Mouse (Mus musculus) stomach, embryonic 16.5 days (tissue): Measurements from ENCODE around the gene Hdac7. TPM values are rescaled to one million over a fixed set of nuclear protein-coding genes. Genes with fewer than 3 reads are reported as not detected.

Experiments used
- ATAC-seq: fragments of 200-750 bp; cut with Nextera tagmentation; 2 replicates; pipeline ENCODE4 v1.8.0; 2017; ENCODE audit warnings: moderate number of reproducible peaks, moderate TSS enrichment; ENCODE audit not compliant: insufficient read depth, low FRiP score
- H3K27ac ChIP-seq: fragments of 300-500 bp; sonication (generic); 2 replicates; pipeline ENCODE4 v1.5.1; 2014; ENCODE audit warnings: low read length
- H3K27me3 ChIP-seq: fragments of 300-500 bp; sonication (generic); 2 replicates; pipeline ENCODE4 v1.6.1; 2014; ENCODE audit warnings: low read length, control low read depth, mixed read lengths; ENCODE audit not compliant: control insufficient read depth, insufficient read depth
- H3K36me3 ChIP-seq: fragments of 300-500 bp; sonication (generic); 2 replicates; pipeline ENCODE4 v1.6.1; 2014; ENCODE audit warnings: low read length; ENCODE audit not compliant: control insufficient read depth, insufficient read depth
- H3K4me1 ChIP-seq: fragments of 300-500 bp; sonication (generic); 2 replicates; pipeline ENCODE4 v1.6.1; 2014; ENCODE audit warnings: low read length, control low read depth, mixed read lengths; ENCODE audit not compliant: control insufficient read depth, insufficient read depth
- H3K4me2 ChIP-seq: fragments of 300-500 bp; sonication (generic); 2 replicates; pipeline ENCODE4 v1.6.1; 2014; ENCODE audit warnings: low read depth, low read length, mixed read lengths
- H3K4me3 ChIP-seq: fragments of 300-500 bp; sonication (generic); replicated peaks from 2 replicates; pipeline ENCODE4 v1.5.1; 2014; ENCODE audit warnings: mild to moderate bottlenecking, low read length
- H3K9ac ChIP-seq: fragments of 300-500 bp; sonication (generic); 2 replicates; pipeline ENCODE4 v1.6.1; 2014; ENCODE audit warnings: low read length
- H3K9me3 ChIP-seq: fragments of 300-500 bp; sonication (generic); replicated peaks from 2 replicates; pipeline ENCODE4 v1.6.1; 2016; ENCODE audit warnings: low read length, control low read depth; ENCODE audit not compliant: control insufficient read depth
- WGBS: fragments of 180-500 bp; shearing (Covaris S2); extraction: QIAGEN DNeasy Blood & Tissue Kit; methylation state at CpG from one replicate; pipeline ENCODE4 v1.1.7; 2014; 5-methylcytosine and 5-hydroxymethylcytosine counted together
- polyA plus RNA-seq: library from polyadenylated mRNA; unstranded; fragments of >200 nt; fragmentation: Nextera tagmentation; extraction: Ambion mirVana; gene quantifications from 2 replicates; pipeline ENCODE4 v1.2.1, GENCODE M21; 2015

Gene Hdac7
- polyA plus RNA-seq, 1 experiment from 2014 or later: 20.4 TPM

- no peak for ATAC-seq
- Histone ChIP-seq H3K4me2 (no peak overlapping the region), H3K9ac (no peak overlapping the region), H3K9me3 (no peaks in the 10 kb centered on the region), H3K4me1 (peaks cover 12% of the 10 kb centered on the region), H3K4me3 (no peak overlapping the region), H3K27ac (no peak overlapping the region), H3K27me3 (no peaks in the 10 kb centered on the region), H3K36me3 (no peaks in the 10 kb centered on the region)
- WGBS: 85% methylated on average over 4 of the region's 4 CpGs
Observed at GRCm38 (mm10) chr15:97747486-97747885, 96.8 kb downstream of the Hdac7 start.

GRCm38 (mm10) chr15:97746748-97747147 is 97.6 kb downstream of the Hdac7 start:
- H3K9ac ChIP-seq: no peak overlapping the region
- no peaks in the 10 kb centered on the region for H3K9me3 ChIP-seq
- H3K27me3 ChIP-seq: no peaks in the 10 kb centered on the region
- 91% methylated on average over 24 of the region's 24 CpGs for WGBS
- no peak overlapping the region for H3K4me2 ChIP-seq
- no peak overlapping the region for H3K27ac ChIP-seq
- H3K4me1 ChIP-seq: peaks cover 12% of the 10 kb centered on the region
- no peak overlapping the region for H3K4me3 ChIP-seq
- H3K36me3 ChIP-seq: no peaks in the 10 kb centered on the region
- no peak for ATAC-seq

- Histone ChIP-seq H3K9me3 (no peaks in the 10 kb centered on the region), H3K4me1 (peaks cover 12% of the 10 kb centered on the region), H3K36me3 (no peaks in the 10 kb centered on the region), H3K4me3 (no peak overlapping the region), H3K4me2 (no peak overlapping the region), H3K27me3 (no peaks in the 10 kb centered on the region), H3K9ac (no peak overlapping the region), H3K27ac (no peak overlapping the region)
- 86% methylated on average over 10 of the region's 10 CpGs for WGBS
- no peak for ATAC-seq
Observed at GRCm38 (mm10) chr15:97746278-97746677, 98.0 kb downstream of the Hdac7 start.

- Histone ChIP-seq H3K4me1 (peaks cover 4% of the 10 kb centered on the region; the same call in 1 of the 2 replicates), H3K9ac (no peak overlapping the region), H3K27me3 (no peaks in the 10 kb centered on the region), H3K4me2 (no peak overlapping the region), H3K36me3 (no peaks in the 10 kb centered on the region), H3K9me3 (no peaks in the 10 kb centered on the region), H3K4me3 (no peak overlapping the region), H3K27ac (peak overlapping the region; percentile 32; the same call in 1 of the 2 replicates)
- 54% methylated on average over 10 of the region's 10 CpGs for WGBS
- peak; percentile 9 for ATAC-seq
Observed at GRCm38 (mm10) chr15:97745331-97745730, 99.0 kb downstream of the Hdac7 start.

GRCm38 (mm10) chr15:97744930-97745329 is 99.4 kb downstream of the Hdac7 start:
- Histone ChIP-seq H3K27ac (0 out of 2 replicates have a peak overlapping the region, but pooled peaks have one; percentile 32), H3K9me3 (no peaks in the 10 kb centered on the region), H3K4me1 (peaks cover 4% of the 10 kb centered on the region; the same call in 1 of the 2 replicates), H3K4me2 (no peak overlapping the region), H3K36me3 (no peaks in the 10 kb centered on the region), H3K4me3 (no peak overlapping the region), H3K9ac (no peak overlapping the region), H3K27me3 (no peaks in the 10 kb centered on the region)
- ATAC-seq: peak; percentile 71
- WGBS: 53% methylated on average over 10 of the region's 10 CpGs

- Histone ChIP-seq H3K27ac (no peak overlapping the region), H3K9me3 (no peaks in the 10 kb centered on the region), H3K4me2 (no peak overlapping the region), H3K4me3 (no peak overlapping the region), H3K36me3 (no peaks in the 10 kb centered on the region), H3K4me1 (peaks cover 4% of the 10 kb centered on the region; the same call in 1 of the 2 replicates), H3K9ac (no peak overlapping the region), H3K27me3 (no peaks in the 10 kb centered on the region)
- 62% methylated on average over 12 of the region's 12 CpGs for WGBS
- no peak for ATAC-seq
Observed at GRCm38 (mm10) chr15:97743961-97744525, 100.3 kb downstream of the Hdac7 start.

- no peak overlapping the region for H3K9ac ChIP-seq
- ATAC-seq: no peak
- no peaks in the 10 kb centered on the region for H3K9me3 ChIP-seq
- H3K27me3 ChIP-seq: no peaks in the 10 kb centered on the region
- H3K36me3 ChIP-seq: no peaks in the 10 kb centered on the region
- no peak overlapping the region for H3K4me2 ChIP-seq
- H3K27ac ChIP-seq: no peak overlapping the region
- 85% methylated on average over 5 of the region's 5 CpGs for WGBS
- H3K4me1 ChIP-seq: peaks cover 4% of the 10 kb centered on the region; the same call in 1 of the 2 replicates
- no peak overlapping the region for H3K4me3 ChIP-seq
Observed at GRCm38 (mm10) chr15:97743210-97743609, 101.1 kb downstream of the Hdac7 start.

Other genes starting within 250 kb of the Hdac7 start
- gene Rpap3, start 138.7 kb downstream of the Hdac7 start, polyA plus RNA-seq: 20.5 and 20.6 TPM in 2 replicates
- gene Endou, start 113.2 kb downstream of the Hdac7 start, polyA plus RNA-seq: 6.4 and 18.3 TPM in 2 replicates
- gene Rapgef3, start 76.5 kb downstream of the Hdac7 start, polyA plus RNA-seq: 9.4 and 12.6 TPM in 2 replicates
- gene Slc48a1, start 66.0 kb downstream of the Hdac7 start, polyA plus RNA-seq: 36.5 and 39.3 TPM in 2 replicates
- 2.3 and 2.5 TPM in 2 replicates for gene Vdr, start 66.1 kb upstream of the Hdac7 start, polyA plus RNA-seq
- gene Tmem106c, start 119.7 kb upstream of the Hdac7 start, polyA plus RNA-seq: 43.1 and 45.3 TPM in 2 replicates
- gene Col2a1, start 160.2 kb upstream of the Hdac7 start, polyA plus RNA-seq: 0.59 and 0.85 TPM in 2 replicates
- 32.5 and 45.5 TPM in 2 replicates for gene Pfkm, start 248.1 kb upstream of the Hdac7 start, polyA plus RNA-seq
- gene Senp1, start 249.2 kb upstream of the Hdac7 start, polyA plus RNA-seq: 24.2 and 24.9 TPM in 2 replicates